Mouse (Mus musculus) cerebellum, adult 2 months (tissue): ENCODE results near the gene Osbpl10.

Experiments used
- CTCF ChIP-seq: fragments of 200-500 bp; IDR thresholded peaks from 2 replicates; pipeline ENCODE4 v1.5.1; 2011; ENCODE audit warnings: low read depth, mild to moderate bottlenecking, control low read depth, low read length, moderate library complexity, borderline replicate concordance; ENCODE audit not compliant: insufficient read depth
- POLR2A ChIP-seq: fragments of 200-500 bp; IDR thresholded peaks from 2 replicates; pipeline ENCODE4 v1.6.1; 2011; ENCODE audit warnings: low read length, control low read depth, borderline replicate concordance; ENCODE audit not compliant: insufficient read depth

DNA sequence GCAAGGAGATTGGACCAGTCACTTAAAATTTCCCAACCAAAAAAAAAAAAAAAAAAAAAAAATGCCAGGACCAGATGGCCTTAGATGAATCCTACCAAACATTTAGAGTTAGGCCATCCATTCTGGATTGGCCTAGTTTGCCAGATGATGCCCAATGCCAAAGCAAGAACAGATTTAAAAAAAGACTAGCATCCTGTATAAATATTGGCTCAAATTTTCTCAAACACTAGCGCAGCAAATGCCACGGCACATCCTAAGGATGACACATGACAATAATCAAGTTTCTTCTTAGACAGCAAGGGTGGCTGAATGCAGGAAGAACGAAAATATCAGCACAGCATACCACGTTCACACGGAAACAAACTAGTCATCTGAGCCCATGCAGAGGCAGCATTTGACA lies 255.4 kb downstream of the Osbpl10 start:
- TF ChIP-seq CTCF (no peak), POLR2A (no peak)
